Mouse (Mus musculus) heart, embryonic 11.5 days (tissue): ENCODE results near the gene Chst11. TPM values are rescaled to one million over a fixed set of nuclear protein-coding genes. Genes with fewer than 3 reads are reported as not detected.

ENCODE experiments used
- ATAC-seq: fragments of 200-750 bp; cut with Nextera tagmentation; replicated peaks from 2 replicates; pipeline ENCODE4 v1.8.0; 2017; ENCODE audit warnings: moderate library complexity; ENCODE audit not compliant: insufficient number of reproducible peaks, low FRiP score, low TSS enrichment
- H3K27ac ChIP-seq: fragments of 300-500 bp; sonication (generic); 2 replicates; pipeline ENCODE4 v1.5.1; 2014; ENCODE audit warnings: mild to moderate bottlenecking, low read depth, low read length
- H3K27me3 ChIP-seq: fragments of 300-500 bp; sonication (generic); 2 replicates; pipeline ENCODE4 v1.6.1; 2014; ENCODE audit warnings: mild to moderate bottlenecking, low read length, mixed read lengths; ENCODE audit not compliant: control insufficient read depth, insufficient read depth
- H3K36me3 ChIP-seq: fragments of 300-500 bp; sonication (generic); 2 replicates; pipeline ENCODE4 v1.6.1; 2014; ENCODE audit warnings: mild to moderate bottlenecking, low read length, moderate library complexity, mixed read lengths; ENCODE audit not compliant: control insufficient read depth, insufficient read depth
- H3K4me1 ChIP-seq: fragments of 300-500 bp; sonication (generic); 2 replicates; pipeline ENCODE4 v1.6.1; 2014; ENCODE audit warnings: low read length; ENCODE audit not compliant: control insufficient read depth, insufficient read depth
- H3K4me2 ChIP-seq: fragments of 300-500 bp; sonication (generic); 2 replicates; pipeline ENCODE4 v1.6.1; 2014; ENCODE audit warnings: mild to moderate bottlenecking, moderate library complexity
- H3K4me3 ChIP-seq: fragments of 300-500 bp; sonication (generic); 2 replicates; pipeline ENCODE4 v1.5.1; 2014; ENCODE audit warnings: low read depth, low read length
- H3K9ac ChIP-seq: fragments of 300-500 bp; sonication (generic); 2 replicates; pipeline ENCODE4 v1.6.1; 2014; ENCODE audit warnings: mild to moderate bottlenecking, low read depth, low read length, moderate library complexity
- H3K9me3 ChIP-seq: fragments of 300-500 bp; sonication (generic); replicated peaks from 2 replicates; pipeline ENCODE4 v1.6.1; 2016; ENCODE audit warnings: low read length; ENCODE audit not compliant: control insufficient read depth
- WGBS: fragments of 180-500 bp; shearing (Covaris S2); extraction: QIAGEN DNeasy Blood & Tissue Kit; methylation state at CpG from one replicate; pipeline ENCODE4 v1.1.7; 2014; ENCODE audit not compliant: insufficient replicate concordance; 5-methylcytosine and 5-hydroxymethylcytosine counted together
- polyA plus RNA-seq: library from polyadenylated mRNA; unstranded; fragments of >200 nt; fragmentation: Nextera tagmentation; extraction: Ambion mirVana; gene quantifications from 2 replicates; pipeline ENCODE4 v1.2.1, GENCODE M21; 2014

The Chst11 gene
- polyA plus RNA-seq, 1 experiment from 2014 or later = 3.1 TPM

- no peak overlapping the region for H3K9ac ChIP-seq
- H3K36me3 ChIP-seq = no peaks in the 10 kb centered on the region
- H3K27me3 ChIP-seq = 0 out of 2 replicates have a peak, but pooled peaks cover 2% of the 10 kb centered on the region
- ATAC-seq = no peak
- H3K27ac ChIP-seq = no peak overlapping the region
- H3K9me3 ChIP-seq = no peaks in the 10 kb centered on the region
- no peak overlapping the region for H3K4me3 ChIP-seq
- no peak overlapping the region for H3K4me2 ChIP-seq
- 79% methylated on average over 16 of the region's 16 CpGs for WGBS
- peaks cover 7% of the 10 kb centered on the region for H3K4me1 ChIP-seq
Measured at GRCm38 (mm10) chr10:83094821-83095725, 109.8 kb downstream of the Chst11 start.

GRCm38 (mm10) chr10:83096257-83096656 is 111.0 kb downstream of the Chst11 start:
- no peak for ATAC-seq
- H3K36me3 ChIP-seq = no peaks in the 10 kb centered on the region
- no peaks in the 10 kb centered on the region for H3K9me3 ChIP-seq
- peaks cover 7% of the 10 kb centered on the region for H3K4me1 ChIP-seq
- H3K4me3 ChIP-seq = no peak overlapping the region
- H3K27ac ChIP-seq = no peak overlapping the region
- H3K9ac ChIP-seq = no peak overlapping the region
- H3K27me3 ChIP-seq = 0 out of 2 replicates have a peak, but pooled peaks cover 2% of the 10 kb centered on the region
- 82% methylated on average over 6 of the region's 6 CpGs for WGBS
- no peak overlapping the region for H3K4me2 ChIP-seq

GRCm38 (mm10) chr10:83098940-83099339 is 113.6 kb downstream of the Chst11 start:
- no peaks in the 10 kb centered on the region for H3K36me3 ChIP-seq
- H3K27me3 ChIP-seq = no peaks in the 10 kb centered on the region
- 80% methylated on average over 10 of the region's 10 CpGs for WGBS
- H3K27ac ChIP-seq = no peak overlapping the region
- no peak overlapping the region for H3K4me2 ChIP-seq
- peaks cover 3% of the 10 kb centered on the region; the same call in 1 of the 2 replicates for H3K4me1 ChIP-seq
- H3K9me3 ChIP-seq = no peaks in the 10 kb centered on the region
- H3K9ac ChIP-seq = no peak overlapping the region
- ATAC-seq = no peak
- no peak overlapping the region for H3K4me3 ChIP-seq

GRCm38 (mm10) chr10:83099669-83100068 is 114.4 kb downstream of the Chst11 start:
- Histone ChIP-seq H3K9me3 (no peaks in the 10 kb centered on the region), H3K4me3 (no peak overlapping the region), H3K4me1 (peaks cover 3% of the 10 kb centered on the region; the same call in 1 of the 2 replicates), H3K4me2 (no peak overlapping the region), H3K27me3 (no peaks in the 10 kb centered on the region), H3K36me3 (no peaks in the 10 kb centered on the region), H3K9ac (no peak overlapping the region), H3K27ac (no peak overlapping the region)
- WGBS = 78% methylated on average over 3 of the region's 3 CpGs
- ATAC-seq = no peak

GRCm38 (mm10) chr10:83100890-83101289 is 115.6 kb downstream of the Chst11 start:
- Histone ChIP-seq H3K9me3 (no peaks in the 10 kb centered on the region), H3K27me3 (no peaks in the 10 kb centered on the region), H3K4me3 (no peak overlapping the region), H3K9ac (no peak overlapping the region), H3K27ac (no peak overlapping the region), H3K4me1 (peaks cover 3% of the 10 kb centered on the region; the same call in 1 of the 2 replicates), H3K4me2 (no peak overlapping the region), H3K36me3 (no peaks in the 10 kb centered on the region)
- ATAC-seq = no peak
- 67% methylated on average over 8 of the region's 8 CpGs for WGBS

- Histone ChIP-seq H3K9me3 (no peaks in the 10 kb centered on the region), H3K4me3 (no peak overlapping the region), H3K27ac (no peak overlapping the region), H3K9ac (no peak overlapping the region), H3K4me1 (peaks cover 10% of the 10 kb centered on the region), H3K4me2 (no peak overlapping the region), H3K36me3 (no peaks in the 10 kb centered on the region), H3K27me3 (no peaks in the 10 kb centered on the region)
- 85% methylated on average over 9 of the region's 9 CpGs for WGBS
- ATAC-seq = no peak
Measured at GRCm38 (mm10) chr10:83101421-83102207, 116.3 kb downstream of the Chst11 start.

GRCm38 (mm10) chr10:83102745-83103144 is 117.4 kb downstream of the Chst11 start:
- Histone ChIP-seq H3K9me3 (no peaks in the 10 kb centered on the region), H3K4me2 (peak overlapping the region; percentile 22; the same call in 1 of the 2 replicates), H3K4me1 (peaks cover 20% of the 10 kb centered on the region), H3K36me3 (no peaks in the 10 kb centered on the region), H3K4me3 (no peak overlapping the region), H3K27me3 (no peaks in the 10 kb centered on the region), H3K9ac (no peak overlapping the region), H3K27ac (no peak overlapping the region)
- 30% methylated on average over 15 of the region's 15 CpGs for WGBS
- ATAC-seq = no peak

GRCm38 (mm10) chr10:83104221-83104620 is 118.9 kb downstream of the Chst11 start:
- H3K27me3 ChIP-seq = no peaks in the 10 kb centered on the region
- peaks cover 24% of the 10 kb centered on the region for H3K4me1 ChIP-seq
- no peak overlapping the region for H3K4me3 ChIP-seq
- H3K9ac ChIP-seq = no peak overlapping the region
- ATAC-seq = no peak
- WGBS = 92% methylated on average over 8 of the region's 8 CpGs
- no peak overlapping the region for H3K27ac ChIP-seq
- H3K4me2 ChIP-seq = no peak overlapping the region
- H3K9me3 ChIP-seq = no peaks in the 10 kb centered on the region
- no peaks in the 10 kb centered on the region for H3K36me3 ChIP-seq
